Mouse (Mus musculus): Measurements from ENCODE around the gene Efcab6. TPM values are rescaled to one million over a fixed set of nuclear protein-coding genes. Genes with fewer than 3 reads are reported as not detected.

Efcab6 gene
- polyA plus RNA-seq, 1 experiment from 2014 or later, result not detected

DNA sequence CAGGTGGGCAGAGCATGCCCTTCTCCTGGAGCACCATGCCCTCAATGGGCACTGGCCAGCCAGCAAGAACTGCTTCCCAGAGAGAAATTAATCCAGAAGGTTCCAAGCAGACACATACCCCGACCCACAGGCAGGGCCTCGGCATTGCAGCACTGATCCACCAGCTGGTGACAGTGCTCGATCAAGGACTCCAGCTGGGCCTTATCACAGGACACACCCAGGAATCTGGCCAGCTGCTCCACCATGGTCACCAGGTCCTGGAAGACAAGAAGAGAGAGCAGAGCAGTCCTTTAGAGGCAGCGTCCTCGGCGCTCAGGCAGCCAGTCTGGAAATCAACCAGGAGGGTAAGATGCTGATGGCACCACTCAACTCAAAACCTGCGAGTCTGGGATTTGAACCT lies 14.9 kb upstream of the Efcab6 start:
- Histone ChIP-seq H3K4me1 (no peaks in the 10 kb centered on the region), H3K4me3 (no peak overlapping the region), H3K9me3 (no peaks in the 10 kb centered on the region), H3K27me3 (replicated peaks) (peaks cover 47% of the 10 kb centered on the region), H3K36me3 (no peaks in the 10 kb centered on the region), H3K9ac (no peak overlapping the region), H3K4me2 (no peak overlapping the region), H3K27ac (replicated peaks) (no peak overlapping the region)
- WGBS, result 25% methylated on average over 7 of the region's 7 CpGs
- ATAC-seq (ENCODE audit: extremely low read depth, insufficient number of reproducible peaks, low FRiP score, low TSS enrichment), result no peak

DNA sequence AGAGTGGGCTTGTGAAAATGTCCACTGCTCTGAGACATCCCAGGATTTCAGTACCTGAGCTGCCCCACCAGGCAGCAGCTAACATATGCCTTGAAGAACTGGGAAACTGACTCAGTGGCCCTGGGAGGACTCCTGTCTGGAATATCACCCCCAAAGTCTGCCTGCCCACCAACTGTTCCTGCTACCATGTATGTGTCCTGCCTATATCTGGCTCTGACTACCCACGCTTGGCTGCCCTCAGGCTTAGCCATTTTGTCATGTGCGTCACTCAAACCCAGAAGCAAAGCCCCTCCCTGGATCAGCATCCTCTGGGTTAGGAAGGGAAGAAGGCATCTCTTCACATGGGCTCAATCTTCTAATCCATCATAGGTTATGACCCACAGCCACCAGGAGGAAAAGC lies 14.3 kb upstream of the Efcab6 start:
- peaks cover 51% of the 10 kb centered on the region for H3K27me3 ChIP-seq (replicated peaks)
- H3K27ac ChIP-seq (replicated peaks), result no peak overlapping the region
- no peak overlapping the region for H3K4me2 ChIP-seq
- H3K4me3 ChIP-seq, result no peak overlapping the region
- no peaks in the 10 kb centered on the region for H3K9me3 ChIP-seq
- no peaks in the 10 kb centered on the region for H3K4me1 ChIP-seq
- WGBS, result 67% methylated on average over 2 of the region's 2 CpGs
- ATAC-seq (ENCODE audit: extremely low read depth, insufficient number of reproducible peaks, low FRiP score, low TSS enrichment), result no peak
- H3K9ac ChIP-seq, result no peak overlapping the region
- H3K36me3 ChIP-seq, result no peaks in the 10 kb centered on the region

DNA sequence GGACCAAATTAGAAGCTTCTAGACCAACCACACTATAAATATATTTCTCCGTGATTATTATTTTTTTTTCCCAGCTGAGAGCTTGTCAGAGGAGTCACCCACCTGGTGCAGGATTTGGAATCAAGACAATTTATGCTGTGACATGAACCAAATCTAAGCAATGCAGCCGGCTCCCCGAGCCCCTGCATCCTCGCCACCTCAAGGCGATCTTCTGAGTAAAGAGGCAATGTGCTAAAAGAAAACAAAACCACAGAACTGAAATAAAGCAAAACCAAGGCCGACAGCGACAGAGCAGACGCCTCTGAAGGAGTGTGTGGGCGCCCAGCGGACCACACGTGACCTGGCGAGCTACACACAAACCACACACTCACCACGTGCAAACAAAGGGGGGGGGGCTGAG lies 13.5 kb upstream of the Efcab6 start:
- no peak overlapping the region for H3K9ac ChIP-seq
- H3K4me2 ChIP-seq, result no peak overlapping the region
- no peak for ATAC-seq (ENCODE audit: extremely low read depth, insufficient number of reproducible peaks, low FRiP score, low TSS enrichment)
- WGBS, result 71% methylated on average over 13 of the region's 13 CpGs
- no peaks in the 10 kb centered on the region for H3K9me3 ChIP-seq
- H3K36me3 ChIP-seq, result no peaks in the 10 kb centered on the region
- no peak overlapping the region for H3K27ac ChIP-seq (replicated peaks)
- H3K4me1 ChIP-seq, result no peaks in the 10 kb centered on the region
- no peak overlapping the region for H3K4me3 ChIP-seq
- peaks cover 57% of the 10 kb centered on the region for H3K27me3 ChIP-seq (replicated peaks)

DNA sequence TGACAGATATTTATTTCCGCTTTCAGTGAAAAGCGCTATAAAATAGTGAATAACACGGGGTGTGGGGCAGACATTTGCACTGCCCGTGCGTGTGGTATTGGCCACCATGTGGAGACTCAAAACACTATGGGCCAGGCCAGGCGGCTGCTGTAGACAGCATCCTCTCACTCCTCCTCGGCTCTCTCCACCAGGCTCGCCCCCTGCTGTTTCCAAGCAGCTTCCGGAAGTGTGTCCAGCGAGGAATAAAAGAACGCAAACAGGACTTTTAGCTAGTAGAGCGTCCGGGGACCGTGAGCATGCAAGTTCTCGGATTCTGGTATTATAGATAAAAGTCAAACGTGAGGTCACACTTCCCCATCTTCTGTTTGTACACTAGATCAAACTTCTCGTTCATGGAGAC lies 12.0 kb upstream of the Efcab6 start:
- H3K27ac ChIP-seq (replicated peaks), result no peak overlapping the region

DNA sequence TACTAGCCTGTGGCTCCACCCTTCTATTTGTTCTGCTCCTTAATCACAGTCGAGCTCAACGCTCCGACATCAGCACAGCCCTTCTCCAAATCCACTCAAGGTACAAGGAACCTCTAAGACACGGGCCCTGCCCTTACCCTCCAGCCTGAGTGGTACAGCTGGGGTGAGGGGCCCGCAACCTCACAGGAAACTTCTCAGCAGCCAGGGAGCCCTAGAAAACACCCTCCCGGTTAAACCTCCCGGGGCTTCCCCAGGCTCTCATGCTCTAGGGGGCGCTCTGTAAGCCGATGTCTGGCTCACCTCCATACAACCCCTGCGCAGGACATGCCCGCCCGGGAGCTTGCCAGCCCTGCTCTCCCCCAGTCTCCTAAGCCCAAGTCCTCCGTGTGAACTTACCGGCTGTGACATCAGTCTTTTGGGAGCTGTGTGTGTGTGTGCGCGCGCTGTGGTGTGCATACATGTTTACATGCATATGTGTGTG lies 9.6 kb upstream of the Efcab6 start:
- Histone ChIP-seq H3K4me1 (0 out of 2 replicates have a peak, but pooled peaks cover 4% of the 10 kb centered on the region), H3K27ac (replicated peaks) (no peak overlapping the region), H3K4me2 (no peak overlapping the region), H3K9me3 (no peaks in the 10 kb centered on the region), H3K9ac (no peak overlapping the region), H3K4me3 (no peak overlapping the region), H3K36me3 (no peaks in the 10 kb centered on the region), H3K27me3 (replicated peaks) (peaks cover 91% of the 10 kb centered on the region)
- 26% methylated on average over 17 of the region's 17 CpGs for WGBS
- ATAC-seq (ENCODE audit: extremely low read depth, insufficient number of reproducible peaks, low FRiP score, low TSS enrichment), result no peak

More for the DNA sequence above, 12.0 kb upstream of the Efcab6 start:
- H3K9me3 ChIP-seq, result no peaks in the 10 kb centered on the region
- no peaks in the 10 kb centered on the region for H3K4me1 ChIP-seq
- no peak overlapping the region for H3K4me3 ChIP-seq
- H3K27me3 ChIP-seq (replicated peaks), result peaks cover 72% of the 10 kb centered on the region
- H3K9ac ChIP-seq, result no peak overlapping the region
- no peaks in the 10 kb centered on the region for H3K36me3 ChIP-seq
- no peak overlapping the region for H3K4me2 ChIP-seq
- WGBS, result 54% methylated on average over 17 of the region's 17 CpGs
- no peak for ATAC-seq (ENCODE audit: extremely low read depth, insufficient number of reproducible peaks, low FRiP score, low TSS enrichment)

DNA sequence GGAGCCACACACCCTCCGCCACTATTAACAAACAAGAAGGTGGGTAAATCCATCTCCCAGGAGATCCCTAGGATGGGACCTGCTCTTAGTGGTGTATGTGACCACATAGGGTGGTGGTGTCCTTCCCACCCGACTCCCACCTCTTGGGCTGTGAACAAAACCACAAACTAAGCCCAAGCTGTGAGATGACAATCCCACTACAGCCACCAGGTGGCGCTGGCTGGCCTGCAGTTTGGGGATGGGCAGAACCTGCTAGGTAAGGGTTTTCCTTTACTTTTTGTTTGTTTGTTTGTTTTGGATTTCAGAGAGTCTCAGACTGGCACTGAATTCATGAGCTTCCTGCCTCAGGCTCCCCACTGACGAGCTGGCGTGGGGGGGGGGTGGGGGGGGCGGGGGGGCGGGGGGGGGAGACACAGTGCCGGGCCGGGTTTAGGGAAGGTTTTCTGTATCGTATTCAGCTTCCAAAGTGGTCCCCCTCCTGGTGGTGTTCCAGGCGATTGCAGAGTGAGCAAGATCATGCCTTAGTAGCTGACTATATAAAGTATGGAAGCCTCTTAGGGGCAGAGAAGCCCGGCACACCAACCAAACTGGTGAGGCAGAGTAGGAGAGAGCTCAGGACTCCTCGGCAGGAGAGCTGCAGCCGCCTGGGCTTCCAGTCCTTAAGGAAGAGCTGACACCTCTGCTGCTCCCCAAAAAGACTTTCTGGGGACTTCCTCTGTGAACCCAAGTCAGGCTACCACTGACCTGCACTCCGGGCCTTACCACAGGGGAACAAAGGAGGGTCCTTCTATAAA lies 8.9 kb upstream of the Efcab6 start:
- H3K27ac ChIP-seq (replicated peaks), result no peak overlapping the region
- no peak for ATAC-seq (ENCODE audit: extremely low read depth, insufficient number of reproducible peaks, low FRiP score, low TSS enrichment)
- H3K36me3 ChIP-seq, result no peaks in the 10 kb centered on the region
- 14% methylated on average over 13 of the region's 15 CpGs for WGBS
- no peak overlapping the region for H3K4me2 ChIP-seq
- peaks cover 91% of the 10 kb centered on the region for H3K27me3 ChIP-seq (replicated peaks)
- H3K9me3 ChIP-seq, result no peaks in the 10 kb centered on the region
- H3K4me3 ChIP-seq, result no peak overlapping the region
- no peak overlapping the region for H3K9ac ChIP-seq
- 0 out of 2 replicates have a peak, but pooled peaks cover 4% of the 10 kb centered on the region for H3K4me1 ChIP-seq

DNA sequence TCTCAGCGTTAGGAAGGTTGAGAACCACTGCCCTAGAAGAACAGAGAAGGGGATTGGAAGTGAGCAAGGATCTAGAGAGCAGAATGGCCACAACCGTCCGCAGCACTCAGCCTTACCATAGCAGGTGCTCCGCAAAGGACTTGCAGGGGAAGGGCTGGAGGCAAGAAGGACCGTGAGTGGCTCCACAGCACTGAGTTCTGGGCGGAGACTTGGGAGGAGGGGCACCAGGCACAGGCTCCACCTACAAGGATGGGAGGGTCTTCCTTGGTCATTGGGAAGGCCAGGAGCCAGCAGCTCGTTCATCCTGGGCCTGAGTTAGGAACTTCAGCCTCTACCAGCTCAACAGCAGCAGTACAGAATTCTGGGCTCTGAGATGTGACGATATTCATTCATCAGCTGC lies 7.9 kb upstream of the Efcab6 start:
- Histone ChIP-seq H3K4me1 (0 out of 2 replicates have a peak, but pooled peaks cover 4% of the 10 kb centered on the region), H3K27ac (replicated peaks) (no peak overlapping the region), H3K27me3 (replicated peaks) (peaks cover 96% of the 10 kb centered on the region), H3K4me3 (no peak overlapping the region), H3K36me3 (no peaks in the 10 kb centered on the region), H3K9ac (no peak overlapping the region), H3K4me2 (no peak overlapping the region), H3K9me3 (no peaks in the 10 kb centered on the region)
- 17% methylated on average over 8 of the region's 8 CpGs for WGBS
- no peak for ATAC-seq (ENCODE audit: extremely low read depth, insufficient number of reproducible peaks, low FRiP score, low TSS enrichment)

DNA sequence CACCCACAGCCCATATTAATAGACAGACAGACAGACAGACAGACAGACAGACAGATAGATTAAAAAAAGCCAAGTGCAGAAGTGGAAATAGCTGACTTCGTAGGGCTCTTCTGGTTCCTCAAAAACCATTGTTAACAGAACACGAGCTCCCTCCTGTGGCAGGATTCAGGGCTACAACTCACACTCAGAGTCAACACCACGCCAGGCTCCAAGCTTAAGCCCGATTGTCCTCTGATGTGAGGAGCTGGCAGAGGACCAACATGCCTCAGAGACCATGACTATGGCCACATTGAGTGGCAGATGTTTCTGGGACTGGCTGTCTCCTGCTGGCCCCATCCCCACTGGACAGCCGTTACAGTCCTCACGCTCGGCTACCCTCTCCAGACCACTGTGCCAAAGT lies 7.0 kb upstream of the Efcab6 start:
- Histone ChIP-seq H3K27me3 (replicated peaks) (peaks cover 98% of the 10 kb centered on the region), H3K36me3 (no peaks in the 10 kb centered on the region), H3K4me1 (0 out of 2 replicates have a peak, but pooled peaks cover 4% of the 10 kb centered on the region), H3K4me3 (no peak overlapping the region), H3K9me3 (no peaks in the 10 kb centered on the region), H3K4me2 (no peak overlapping the region), H3K9ac (no peak overlapping the region), H3K27ac (replicated peaks) (no peak overlapping the region)
- WGBS, result 28% methylated on average over 7 of the region's 7 CpGs
- no peak for ATAC-seq (ENCODE audit: extremely low read depth, insufficient number of reproducible peaks, low FRiP score, low TSS enrichment)

DNA sequence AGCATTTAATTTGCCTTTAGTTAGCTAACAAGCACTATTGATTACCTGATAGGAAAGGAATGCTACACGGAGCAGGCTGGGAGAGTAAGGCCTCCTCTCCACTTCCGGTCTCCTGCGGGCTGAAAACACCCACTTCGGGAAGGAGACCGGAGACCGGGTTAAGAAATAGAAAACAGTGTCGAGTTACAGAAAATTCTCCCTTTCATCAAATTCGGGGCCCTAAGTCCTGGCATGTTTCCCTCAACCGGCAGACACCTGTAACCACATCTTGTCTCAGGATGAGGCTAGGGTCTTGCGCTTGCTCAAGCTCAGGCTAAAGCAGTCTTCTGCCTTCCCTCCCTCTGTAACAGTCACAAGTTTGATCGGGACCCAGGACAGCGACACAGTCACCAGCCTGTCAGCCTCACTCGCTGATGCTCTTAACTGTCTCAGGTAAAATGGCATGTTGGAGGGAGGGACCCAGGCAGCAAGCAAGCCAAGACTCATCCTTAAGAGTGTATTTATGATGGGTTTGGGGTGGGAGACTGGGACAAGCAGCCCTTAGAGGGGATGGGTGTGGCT lies 5.0 kb upstream of the Efcab6 start:
- no peaks in the 10 kb centered on the region for H3K36me3 ChIP-seq
- peak overlapping the region; percentile 21; the same call in 1 of the 2 replicates for H3K4me2 ChIP-seq

DNA sequence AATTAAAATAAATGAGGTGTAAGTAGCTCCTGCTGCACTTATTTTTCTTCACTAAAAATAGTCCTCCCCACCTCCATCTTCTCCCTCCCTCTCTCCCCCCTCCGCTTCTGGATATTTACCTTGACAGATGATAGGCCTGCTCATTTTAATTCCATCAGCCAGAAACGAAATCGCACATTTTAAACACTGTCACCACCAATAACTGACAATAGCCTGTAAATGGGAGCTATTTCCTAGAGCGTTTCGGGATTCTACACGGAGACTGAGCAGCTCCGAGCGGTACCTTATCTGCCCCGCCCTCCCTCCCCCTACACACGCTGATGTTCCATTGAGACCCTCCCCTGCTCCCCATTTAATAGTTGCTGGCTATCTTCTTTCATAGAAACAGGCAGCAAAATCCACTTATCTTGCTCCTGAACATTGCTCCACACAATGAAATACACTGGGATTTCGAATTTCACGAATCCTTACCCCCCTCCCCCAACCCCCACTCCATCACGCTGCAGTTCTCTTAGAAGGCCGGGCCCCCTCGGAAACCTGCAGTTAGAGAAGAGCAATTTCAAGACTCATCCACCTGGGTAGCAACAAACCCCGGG lies 4.4 kb upstream of the Efcab6 start:
- no peak overlapping the region for H3K9ac ChIP-seq
- no peak for ATAC-seq (ENCODE audit: extremely low read depth, insufficient number of reproducible peaks, low FRiP score, low TSS enrichment)
- H3K4me1 ChIP-seq, result peaks cover 8% of the 10 kb centered on the region; the same call in 1 of the 2 replicates
- H3K27me3 ChIP-seq (replicated peaks), result peaks cover 97% of the 10 kb centered on the region
- peaks cover 7% of the 10 kb centered on the region for H3K9me3 ChIP-seq
- H3K27ac ChIP-seq (replicated peaks), result no peak overlapping the region
- WGBS, result 8% methylated on average over 16 of the region's 16 CpGs
- peak overlapping the region; percentile 21; the same call in 1 of the 2 replicates for H3K4me2 ChIP-seq
- no peaks in the 10 kb centered on the region for H3K36me3 ChIP-seq
- no peak overlapping the region for H3K4me3 ChIP-seq

More for the DNA sequence above, 5.0 kb upstream of the Efcab6 start:
- Histone ChIP-seq H3K4me3 (no peak overlapping the region), H3K4me1 (0 out of 2 replicates have a peak, but pooled peaks cover 4% of the 10 kb centered on the region), H3K27ac (replicated peaks) (no peak overlapping the region), H3K27me3 (replicated peaks) (peaks cover 97% of the 10 kb centered on the region), H3K9ac (no peak overlapping the region), H3K9me3 (peaks cover 7% of the 10 kb centered on the region)
- ATAC-seq (ENCODE audit: extremely low read depth, insufficient number of reproducible peaks, low FRiP score, low TSS enrichment), result no peak
- WGBS, result 2% methylated on average over 13 of the region's 13 CpGs

DNA sequence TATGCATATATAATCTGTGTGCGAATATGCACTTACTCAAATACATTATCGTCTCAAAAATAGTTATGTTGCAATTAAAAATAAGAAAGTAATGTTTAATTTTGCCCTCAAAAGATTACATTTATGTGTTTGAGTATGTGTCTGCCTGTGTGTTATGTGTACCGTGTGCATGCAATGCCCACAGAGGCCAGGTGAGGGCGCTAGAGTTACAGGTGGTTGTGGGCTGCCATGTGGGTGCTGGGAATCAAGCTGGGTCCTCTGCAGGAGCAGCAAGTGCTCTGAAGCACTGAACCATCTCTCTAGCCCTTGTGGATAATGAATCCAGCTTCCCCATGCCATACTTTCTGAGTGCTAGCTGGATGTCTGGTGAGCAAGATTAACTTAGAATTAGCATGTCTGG lies 522 bp upstream of the Efcab6 start:
- no peak overlapping the region for H3K4me3 ChIP-seq
- peaks cover 71% of the 10 kb centered on the region for H3K27me3 ChIP-seq (replicated peaks)

More for the DNA sequence above, 522 bp upstream of the Efcab6 start:
- Histone ChIP-seq H3K27ac (replicated peaks) (no peak overlapping the region), H3K4me2 (no peak overlapping the region), H3K9me3 (peaks cover 7% of the 10 kb centered on the region), H3K9ac (no peak overlapping the region), H3K36me3 (no peaks in the 10 kb centered on the region), H3K4me1 (peaks cover 8% of the 10 kb centered on the region; the same call in 1 of the 2 replicates)
- no peak for ATAC-seq (ENCODE audit: extremely low read depth, insufficient number of reproducible peaks, low FRiP score, low TSS enrichment)
- WGBS, result 66% methylated on average over 4 of the region's 4 CpGs
